Mouse (Mus musculus) MEL (cell line): Measurements from ENCODE around the gene Vwde.

ENCODE experiments used
- CTCF ChIP-seq, 3 experiments: IDR thresholded peaks in 2 of 3; conservative IDR thresholded peaks in 1 of 3; 2 replicates each; pipeline ENCODE4 v1.5.1; 2011 to 2012; ENCODE audit warnings: low read length in 3 of 3, low read depth in 2 of 3, mild to moderate bottlenecking in 2 of 3, improper control_type of control experiment in 1 of 3, inconsistent platforms in 1 of 3, mixed read lengths in 1 of 3, moderate library complexity in 1 of 3; ENCODE audit not compliant: control insufficient read depth in 1 of 3, insufficient read depth in 1 of 3, poor library complexity in 1 of 3, severe bottlenecking in 1 of 3
- MXI1 ChIP-seq: IDR thresholded peaks from 2 replicates; pipeline ENCODE4 v1.6.1; 2011; ENCODE audit warnings: mild to moderate bottlenecking, low read depth, low read length, improper control_type of control experiment
- RCOR1 ChIP-seq: IDR thresholded peaks from 2 replicates; pipeline ENCODE4 v1.6.1; 2012; ENCODE audit warnings: low read depth, mild to moderate bottlenecking, inconsistent platforms, low read length, improper control_type of control experiment
- USF2 ChIP-seq, 2 experiments: IDR thresholded peaks; 2 replicates each; pipeline ENCODE4 v1.6.1; 2011 to 2012; ENCODE audit warnings: improper control_type of control experiment in 2 of 2, low read length in 2 of 2, borderline replicate concordance in 1 of 2, inconsistent platforms in 1 of 2, low read depth in 1 of 2, mild to moderate bottlenecking in 1 of 2; ENCODE audit not compliant: insufficient read depth in 1 of 2

DNA sequence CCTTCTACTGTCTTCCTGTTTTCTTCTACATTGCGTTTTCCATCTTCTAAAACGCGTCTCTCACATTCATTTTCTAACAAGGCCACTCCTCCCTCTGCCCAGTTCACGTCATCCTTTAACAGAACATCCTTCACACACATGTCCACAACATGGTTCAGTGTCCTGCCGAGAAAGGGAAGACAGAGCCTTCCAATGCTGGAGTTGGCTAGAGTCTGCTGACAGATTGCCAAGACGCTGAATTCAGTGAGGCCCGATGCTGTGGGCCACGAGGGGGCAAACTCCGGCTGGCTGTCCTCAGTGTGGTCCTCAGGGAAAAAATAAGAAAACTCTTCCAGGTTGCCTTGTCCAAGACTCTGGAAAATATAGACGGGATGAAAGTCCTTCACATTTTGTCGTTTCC lies 37.9 kb downstream of the Vwde start:
- TF ChIP-seq MXI1 (no peak), RCOR1 (no peak), USF2 (IDR thresholded peaks at IDR 0.05; ENCODE audit: borderline replicate concordance in 1 of 2, insufficient read depth in 1 of 2, low read depth in 1 of 2, low read length in 2 of 2) (no peak), CTCF (IDR thresholded peaks at IDR 0.05 in 2 of 3, conservative IDR thresholded peaks at IDR 0.05 in 1 of 3; ENCODE audit: control insufficient read depth in 1 of 3, insufficient read depth in 1 of 3, low read depth in 2 of 3, low read length in 3 of 3, poor library complexity in 1 of 3, severe bottlenecking in 1 of 3) (no peak)
